8 mouse cellular contexts compared by ENCODE assay signal in the genomic region with DNA sequence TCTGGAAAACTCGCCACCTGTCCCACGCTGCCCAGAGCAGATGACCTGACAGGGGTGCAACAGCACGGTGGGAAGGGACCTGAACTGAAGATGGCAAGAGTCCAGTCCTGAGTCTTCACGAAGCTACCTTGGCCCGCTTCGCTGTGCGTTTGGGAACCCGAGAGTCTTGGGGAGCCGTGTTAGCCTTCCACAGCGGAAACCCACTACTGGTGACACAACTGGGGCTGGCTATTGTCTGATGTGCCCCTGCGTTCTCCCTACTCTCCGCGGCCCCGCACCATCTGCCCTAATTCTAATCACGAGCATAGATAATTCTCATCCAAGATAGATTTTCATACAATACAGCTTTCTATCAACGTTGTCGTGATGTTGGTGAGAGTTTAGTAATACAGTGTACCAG. TPM values are rescaled to one million over a fixed set of nuclear protein-coding genes. Genes with fewer than 3 reads are reported as not detected.
A peak's percentile ranks its signal among the peaks of the same experiment; 100 is the strongest.
DNase-seq lines count a peak whose midpoint lies in the region; ATAC-seq lines count a peak whose summit lies in the region.

No protein-coding gene starts in this region.

- H3K9ac ChIP-seq in kidney, embryonic 16.5 days (replicated peaks; ENCODE audit: low read length): peak overlapping the region; percentile 79
- peak overlapping the region; percentile 84 for H3K9ac ChIP-seq in intestine, embryonic 16.5 days (ENCODE audit: low read depth, low read length)
- peak overlapping the region; percentile 67 for H3K9ac ChIP-seq in neural tube, embryonic 12.5 days

- H3K27ac ChIP-seq in kidney, embryonic 16.5 days (ENCODE audit: low read length): no peak overlapping the region
- no peak overlapping the region for H3K27ac ChIP-seq in embryonic facial prominence, embryonic 10.5 days (replicated peaks)
- H3K27ac ChIP-seq in intestine, embryonic 16.5 days (ENCODE audit: low read length): no peak overlapping the region
- no peak overlapping the region for H3K27ac ChIP-seq in neural tube, embryonic 12.5 days

- WGBS in kidney, embryonic 16.5 days: 20% methylated on average over 17 of the region's 17 CpGs
- WGBS in embryonic facial prominence, embryonic 10.5 days: 21% methylated on average over 17 of the region's 17 CpGs
- 14% methylated on average over 17 of the region's 17 CpGs for WGBS in intestine, embryonic 16.5 days
- WGBS in neural tube, embryonic 12.5 days: 18% methylated on average over 17 of the region's 17 CpGs

- H3K4me2 ChIP-seq in kidney, embryonic 16.5 days (replicated peaks; ENCODE audit: low read depth, low read length): peak overlapping the region; percentile 85
- H3K4me2 ChIP-seq in intestine, embryonic 16.5 days (ENCODE audit: low read depth, low read length): peak overlapping the region; percentile 96
- peak overlapping the region; percentile 84 for H3K4me2 ChIP-seq in neural tube, embryonic 12.5 days (replicated peaks)

- peaks cover 11% of the 10 kb centered on the region for H3K4me1 ChIP-seq in kidney, embryonic 16.5 days (ENCODE audit: insufficient read depth, low read length)
- peaks cover 19% of the 10 kb centered on the region for H3K4me1 ChIP-seq in embryonic facial prominence, embryonic 10.5 days
- H3K4me1 ChIP-seq in intestine, embryonic 16.5 days (ENCODE audit: control insufficient read depth, insufficient read depth, low read length): peaks cover 12% of the 10 kb centered on the region
- H3K4me1 ChIP-seq in neural tube, embryonic 12.5 days: peaks cover 9% of the 10 kb centered on the region

- ATAC-seq in kidney, embryonic 16.5 days (ENCODE audit: low FRiP score, low TSS enrichment): no peak
- no peak for ATAC-seq in intestine, embryonic 16.5 days
- no peak; the same call in 1 of the 2 replicates for ATAC-seq in neural tube, embryonic 12.5 days (ENCODE audit: low FRiP score, low read depth)

- H3K4me3 ChIP-seq in kidney, embryonic 16.5 days (ENCODE audit: low read length): peak overlapping the region; percentile 73
- H3K4me3 ChIP-seq in embryonic facial prominence, embryonic 10.5 days: peak overlapping the region; percentile 80
- peak overlapping the region; percentile 83 for H3K4me3 ChIP-seq in intestine, embryonic 16.5 days (ENCODE audit: low read length)
- peak overlapping the region; percentile 60 for H3K4me3 ChIP-seq in neural tube, embryonic 12.5 days

- no peak for DNase-seq in kidney, adult 8-10 months
- no peak for DNase-seq in embryonic facial prominence, embryonic 10.5 days (ENCODE audit: low spot score)
- no peak for DNase-seq in adipocyte (ENCODE audit: low spot score)
- DNase-seq in kidney, adult 18-20 months: no peak
- DNase-seq in adrenal gland, postnatal 10 days: no peak

- peaks cover 6% of the 10 kb centered on the region; the same call in 1 of the 2 replicates for H3K27me3 ChIP-seq in kidney, embryonic 16.5 days (ENCODE audit: insufficient read depth, low read length)
- H3K27me3 ChIP-seq in embryonic facial prominence, embryonic 10.5 days (replicated peaks; ENCODE audit: low read depth, poor library complexity, severe bottlenecking): peaks cover 18% of the 10 kb centered on the region
- peaks cover 4% of the 10 kb centered on the region; the same call in 1 of the 2 replicates for H3K27me3 ChIP-seq in intestine, embryonic 16.5 days (replicated peaks; ENCODE audit: control insufficient read depth, insufficient read depth, low read length)
- no peaks in the 10 kb centered on the region for H3K27me3 ChIP-seq in neural tube, embryonic 12.5 days (replicated peaks)

- no peaks in the 10 kb centered on the region for H3K9me3 ChIP-seq in kidney, embryonic 16.5 days (ENCODE audit: low read length)
- H3K9me3 ChIP-seq in embryonic facial prominence, embryonic 10.5 days: no peaks in the 10 kb centered on the region
- H3K9me3 ChIP-seq in intestine, embryonic 16.5 days (ENCODE audit: control insufficient read depth, low read length): no peaks in the 10 kb centered on the region
- no peaks in the 10 kb centered on the region for H3K9me3 ChIP-seq in neural tube, embryonic 12.5 days

- H3K36me3 ChIP-seq in kidney, embryonic 16.5 days (ENCODE audit: insufficient read depth, low read length): no peaks in the 10 kb centered on the region
- no peaks in the 10 kb centered on the region for H3K36me3 ChIP-seq in embryonic facial prominence, embryonic 10.5 days (replicated peaks)
- H3K36me3 ChIP-seq in intestine, embryonic 16.5 days (ENCODE audit: control insufficient read depth, insufficient read depth, low read length): no peaks in the 10 kb centered on the region
- H3K36me3 ChIP-seq in neural tube, embryonic 12.5 days: no peaks in the 10 kb centered on the region

RNA-seq across cellular contexts. Expression of a gene that starts 0.5 kb away (rescaled TPM):
- polyA plus RNA-seq in kidney, embryonic 16.5 days (2015; fragmentation: Nextera tagmentation; extraction: Ambion mirVana): 14.7 and 16.5 TPM in 2 replicates
- 12.7 and 13.4 TPM in 2 replicates for polyA plus RNA-seq in embryonic facial prominence, embryonic 10.5 days (2016; fragmentation: Nextera tagmentation; extraction: Ambion mirVana)
- polyA plus RNA-seq in intestine, embryonic 16.5 days (2015; fragmentation: Nextera tagmentation; extraction: Ambion mirVana): 14.6 and 14.7 TPM in 2 replicates
- polyA plus RNA-seq in neural tube, embryonic 12.5 days (2016; fragmentation: Nextera tagmentation; extraction: Ambion mirVana): 21.1 and 24.4 TPM in 2 replicates
- total RNA-seq in adrenal gland, postnatal 10 days (2021): 10 to 100 TPM in 1 of 2 experiments, 1 to 10 TPM in 1; 9.7 to 14.4 TPM

RNA-seq across cellular contexts. Expression of a gene that starts 32.3 kb away (rescaled TPM):
- 1.9 and 2.2 TPM in 2 replicates for polyA plus RNA-seq in kidney, embryonic 16.5 days (2015; fragmentation: Nextera tagmentation; extraction: Ambion mirVana)
- polyA plus RNA-seq in embryonic facial prominence, embryonic 10.5 days (2016; fragmentation: Nextera tagmentation; extraction: Ambion mirVana): 0.25 and 0.27 TPM in 2 replicates
- 2.4 and 2.6 TPM in 2 replicates for polyA plus RNA-seq in intestine, embryonic 16.5 days (2015; fragmentation: Nextera tagmentation; extraction: Ambion mirVana)
- 0.93 and 1.7 TPM in 2 replicates for polyA plus RNA-seq in neural tube, embryonic 12.5 days (2016; fragmentation: Nextera tagmentation; extraction: Ambion mirVana)
- not detected for total RNA-seq in adrenal gland, postnatal 10 days (2021)
